Mouse (Mus musculus): ENCODE results near the gene Ccdc125.

GRCm38 (mm10) chr13:100622241-100622640 lies 47.3 kb upstream of the Ccdc125 start:
- TF ChIP-seq CTCF (IDR thresholded peaks at IDR 0.05; ENCODE audit: insufficient read depth, low read length) (no peak), POLR2A (IDR thresholded peaks at IDR 0.05; ENCODE audit: borderline replicate concordance, extremely low read depth, low read depth, low read length) (no peak)
